Mouse (Mus musculus) urinary bladder, postnatal 4 days (tissue): ENCODE measurements around the gene Lhcgr.

Experiments used
- DNase-seq, 2 experiments: peaks; one replicate each; pipeline ENCODE4 v3.0.0; 2021 to 2022; ENCODE audit warnings: low spot score in 2 of 2

Gene Lhcgr

DNA sequence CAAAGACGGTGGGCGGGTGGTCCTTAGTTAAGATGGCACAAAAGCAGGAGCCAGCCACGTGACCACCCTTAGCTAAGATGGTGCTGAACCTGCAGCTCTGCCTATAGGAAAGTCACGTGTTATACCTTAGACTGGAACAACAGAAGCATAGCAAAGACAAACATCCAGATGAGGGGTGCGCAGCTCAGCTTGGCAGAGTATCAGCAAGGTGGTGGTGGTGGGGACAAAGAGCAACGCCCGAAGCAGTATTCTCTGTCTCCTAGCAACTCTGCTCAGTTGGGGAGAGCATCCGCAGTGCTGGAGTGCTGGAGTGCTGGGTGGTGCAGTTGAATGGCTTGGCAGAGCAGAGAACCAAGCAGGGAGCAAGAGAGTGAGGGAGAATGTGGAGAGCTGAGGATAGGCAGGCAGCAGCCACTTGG lies 85.5 kb downstream of the Lhcgr start:
- no peak for DNase-seq

DNA sequence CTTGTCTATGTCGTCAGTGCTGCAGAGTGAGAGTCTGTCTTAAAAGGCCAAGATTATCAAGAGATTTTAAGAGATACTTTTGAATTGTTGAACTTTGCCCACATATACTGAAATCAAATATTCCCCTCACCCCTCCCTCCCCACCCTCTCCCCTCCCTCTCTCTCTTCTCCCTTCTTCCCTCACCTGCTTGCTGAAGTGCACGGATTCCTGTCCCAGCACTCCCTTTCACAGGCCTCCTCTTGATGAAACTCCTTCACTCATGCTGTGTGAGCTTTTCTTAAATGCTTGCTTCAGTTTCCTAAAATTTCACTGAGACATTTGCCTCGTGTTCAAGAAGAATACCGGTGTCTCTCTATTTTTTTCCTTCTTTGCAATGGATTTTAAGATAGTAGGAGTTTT lies 88.7 kb downstream of the Lhcgr start:
- DNase-seq = no peak

DNA sequence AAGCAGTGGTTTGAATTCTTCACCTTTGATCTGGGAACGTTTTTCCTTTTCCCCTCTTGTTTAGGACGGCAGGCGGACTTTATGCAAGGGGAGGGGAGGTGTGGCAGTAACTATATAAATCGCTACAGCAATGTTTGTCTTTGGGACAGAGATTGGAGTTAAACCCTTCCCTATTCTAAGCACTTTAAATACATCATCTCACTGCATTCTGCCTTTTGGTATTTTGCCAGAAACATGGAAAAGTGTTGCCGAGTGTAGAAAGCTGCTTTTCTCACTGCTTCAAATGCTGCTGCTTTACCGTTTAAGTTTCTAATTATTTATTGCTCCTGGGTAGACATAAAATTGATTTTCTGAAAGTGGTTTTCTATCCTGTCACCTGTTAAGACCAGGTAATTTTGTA lies 89.4 kb downstream of the Lhcgr start:
- DNase-seq = no peak

DNA sequence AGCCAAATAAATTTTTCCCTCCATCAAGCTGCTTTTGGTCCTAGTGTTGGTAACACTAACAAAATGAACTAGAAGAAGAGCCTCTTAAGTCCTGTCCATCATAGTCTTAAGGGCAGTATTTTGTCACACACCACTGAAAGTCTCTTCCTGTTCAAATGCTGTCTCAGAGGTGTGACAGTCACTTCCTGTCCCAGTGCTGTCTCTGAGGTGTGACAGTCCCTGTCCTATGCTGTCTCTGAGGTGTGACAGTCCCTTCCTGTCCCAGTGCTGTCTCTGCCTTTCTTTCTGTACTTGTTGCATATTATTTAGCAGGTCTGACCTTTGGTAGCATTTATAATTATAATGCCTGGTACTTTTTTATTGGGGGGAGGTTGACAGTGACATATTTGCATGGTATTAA lies 90.9 kb downstream of the Lhcgr start:
- DNase-seq = no peak

DNA sequence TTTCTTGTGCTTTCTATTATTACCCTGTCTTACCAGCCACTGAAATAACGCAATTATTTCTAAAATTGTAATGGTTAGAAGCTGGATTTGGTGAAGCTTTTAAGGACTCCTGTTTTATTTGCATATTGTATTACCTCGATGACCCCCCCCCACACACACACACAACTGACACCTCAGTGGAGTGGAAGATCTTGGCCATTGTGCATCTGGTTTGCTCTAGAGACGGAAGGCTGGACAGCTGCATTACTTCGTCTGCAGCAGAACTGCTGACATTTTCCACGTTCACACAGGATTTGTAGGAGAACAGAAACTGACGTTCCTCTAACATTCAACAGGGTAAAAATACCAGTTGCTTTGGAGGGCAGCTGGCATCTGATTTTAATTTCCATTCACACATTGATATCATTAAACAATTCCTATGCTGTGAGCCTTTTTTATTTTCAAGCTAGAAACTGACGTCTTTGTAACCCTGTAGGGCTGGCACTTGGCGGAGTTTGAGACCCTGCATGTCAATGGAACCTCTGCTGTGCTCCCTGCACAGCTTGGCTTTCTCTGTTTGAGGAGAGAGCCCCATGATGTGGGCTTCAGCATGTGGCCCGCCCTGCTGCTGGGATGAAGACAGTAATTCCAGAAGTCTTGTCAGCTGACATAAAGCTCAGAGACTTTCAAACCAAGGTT lies 95.0 kb downstream of the Lhcgr start:
- no peak for DNase-seq

DNA sequence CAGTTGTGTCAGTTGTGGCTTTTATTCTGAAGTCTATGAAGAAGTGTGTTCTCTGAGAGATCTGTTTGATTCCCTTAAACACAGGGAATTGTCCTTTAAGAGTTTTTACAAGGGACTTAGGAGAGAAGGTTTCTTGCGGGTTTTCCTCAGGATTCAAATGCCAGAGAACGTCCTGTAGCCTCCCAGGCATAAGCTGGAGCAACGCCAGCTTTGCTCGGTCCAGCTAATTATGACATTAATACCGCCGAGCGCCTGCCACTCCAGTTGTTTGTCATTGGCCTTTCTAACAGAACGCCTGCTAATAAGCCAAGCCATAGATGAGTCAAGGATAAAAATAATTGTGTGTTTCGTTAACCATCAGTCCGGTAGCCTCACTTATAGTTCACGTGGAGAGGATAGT lies 103.6 kb downstream of the Lhcgr start:
- no peak for DNase-seq

DNA sequence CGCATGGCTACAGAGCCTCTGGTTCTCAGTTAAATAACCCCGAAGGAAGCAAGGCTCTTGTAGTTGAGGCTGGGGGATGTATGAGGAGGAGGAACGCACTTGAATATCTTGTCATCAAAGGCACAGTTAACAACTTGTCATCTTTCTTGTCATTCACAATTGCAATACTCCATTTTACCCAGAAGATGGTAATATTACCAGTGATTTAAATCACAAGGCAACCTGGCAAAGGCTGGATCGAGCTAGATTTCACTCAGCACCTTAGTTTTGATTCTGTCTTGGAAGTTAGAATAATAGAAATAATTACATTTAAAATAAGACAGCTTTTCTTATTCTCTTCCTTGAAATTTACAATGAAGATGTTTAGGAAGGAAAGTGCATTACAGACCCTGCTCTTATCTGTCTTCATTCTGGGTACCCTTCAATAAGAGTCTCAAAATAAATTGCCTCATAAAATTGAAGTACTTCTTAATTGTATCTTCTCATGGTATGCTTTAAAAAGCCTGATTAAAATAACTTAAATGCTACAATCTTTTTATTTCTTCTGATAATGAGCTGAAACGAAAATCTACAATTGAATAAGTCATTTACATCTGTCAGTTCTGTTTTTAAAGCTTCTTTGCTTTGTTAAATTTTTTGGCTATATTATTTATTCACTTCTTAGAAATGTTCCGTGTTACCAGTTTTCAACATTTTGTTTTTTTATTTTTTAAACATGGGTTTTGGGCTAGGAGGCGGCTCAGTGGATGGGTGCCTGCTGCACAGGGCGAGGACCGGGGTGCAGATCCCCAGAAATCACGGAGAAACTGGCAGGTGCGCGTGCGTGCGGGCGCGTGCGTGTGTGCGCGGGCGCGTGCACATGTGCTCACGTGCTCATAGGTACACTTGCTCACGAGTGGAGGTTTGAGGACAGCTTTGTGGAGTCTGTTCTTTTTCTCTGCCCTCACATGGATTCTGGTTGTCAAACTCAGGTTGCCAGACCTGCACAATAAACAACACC lies 116.2 kb downstream of the Lhcgr start:
- no peak for DNase-seq

DNA sequence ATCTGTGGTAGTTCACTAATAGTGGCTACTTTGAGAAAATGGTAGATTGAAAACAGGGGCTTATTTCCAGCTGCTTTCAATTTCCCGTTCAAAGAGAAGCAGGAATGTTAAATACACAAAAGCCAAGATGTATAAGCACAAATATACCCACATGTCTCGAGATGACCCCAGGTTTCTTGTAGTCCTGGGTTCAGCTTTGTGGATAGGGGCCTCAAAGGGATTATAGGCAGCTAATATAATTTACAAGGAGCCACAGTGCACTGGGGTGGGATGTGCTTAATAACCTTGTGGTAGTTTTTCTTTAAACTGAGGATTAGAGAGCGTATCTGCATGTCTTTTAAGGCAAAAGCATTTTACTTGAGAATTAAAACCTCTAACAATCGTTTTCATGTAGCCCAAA lies 121.0 kb downstream of the Lhcgr start:
- DNase-seq = no peak

DNA sequence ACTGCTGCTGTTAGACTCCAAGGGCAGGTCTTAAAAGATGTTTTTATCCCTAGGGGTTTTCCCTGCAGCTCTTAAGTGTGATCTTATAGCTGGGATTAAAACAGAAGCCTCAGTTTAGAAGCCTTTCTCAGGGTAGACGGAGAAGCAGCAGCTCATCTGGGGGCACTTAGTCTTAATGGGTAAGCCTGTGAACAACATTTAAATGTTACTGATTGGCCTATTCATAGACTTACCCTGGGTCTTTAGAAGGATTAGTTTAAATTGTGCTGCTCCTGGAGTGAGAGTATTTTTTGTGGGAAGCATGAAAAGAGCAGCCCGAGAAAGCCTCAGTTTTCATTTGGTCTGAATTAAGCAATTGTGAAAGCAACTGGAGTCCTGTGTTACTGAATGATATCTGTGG lies 121.9 kb downstream of the Lhcgr start:
- no peak for DNase-seq

DNA sequence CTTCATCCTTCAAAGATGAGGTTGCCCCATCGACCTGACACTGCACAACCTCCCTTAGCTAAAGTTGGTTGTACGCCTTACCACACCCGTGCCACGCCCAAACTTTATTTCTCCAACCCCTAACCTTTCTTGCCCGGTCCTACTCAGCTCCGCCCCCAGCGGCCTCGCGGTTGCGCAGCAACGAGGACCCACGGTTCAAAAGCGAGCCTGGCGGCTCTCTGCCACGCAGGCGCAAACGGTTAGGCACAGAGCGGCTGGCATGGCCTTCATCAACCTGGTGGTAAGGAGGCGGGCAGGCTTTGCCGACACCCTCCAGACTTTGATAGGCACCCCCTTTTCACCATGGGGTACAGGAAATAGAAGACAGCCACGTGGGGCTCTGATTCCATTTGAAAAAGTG lies 123.3 kb downstream of the Lhcgr start, which contains the start of gene Gtf2a1l:
Gtf2a1l (plus strand) TSS at position 209 of the 400 bp plus-strand sequence.
- DNase-seq = no peak
